Mouse (Mus musculus): ENCODE data around the gene Tceal7.
"Not testable (repeated sequence)": the region's sequence is repeated elsewhere in the genome, so short reads cannot be mapped to it uniquely, and the experiment has no call there.

GRCm38 (mm10) chrX:136269743-136270392, 55.3 kb downstream of the Tceal7 start, which contains the start of gene Bex3:
- TF ChIP-seq TAL1 (conservative IDR thresholded peaks at IDR 0.05; ENCODE audit: low read depth, low read length); CTCF (IDR thresholded peaks at IDR 0.05; ENCODE audit: low read depth, low read length); GATA2 (IDR thresholded peaks at IDR 0.05; ENCODE audit: borderline replicate concordance, low read depth, low read length): not testable (repeated sequence)

All from G1E (cell line).